Mouse (Mus musculus) CH12.LX (cell line): ENCODE data around the gene Trir. TPM values are rescaled to one million over a fixed set of nuclear protein-coding genes. Genes with fewer than 3 reads are reported as not detected.

Experiments
- DNase-seq: peaks from one replicate; pipeline ENCODE4 v3.0.0-alpha.2; 2013; ENCODE audit errors: extremely low read depth
- H3K27ac ChIP-seq: 2 replicates; pipeline ENCODE4 v1.5.1; 2012; ENCODE audit warnings: low read depth, mild to moderate bottlenecking, control low read depth, moderate library complexity; ENCODE audit not compliant: insufficient read depth
- H3K27me3 ChIP-seq: replicated peaks from 2 replicates; pipeline ENCODE3; 2012; ENCODE audit warnings: inconsistent platforms
- H3K36me3 ChIP-seq, 2 experiments: replicated peaks in 1 of 2; 2 replicates each; pipeline versions ENCODE3 to v1.6.1; 2012; ENCODE audit warnings: inconsistent platforms in 1 of 2, low read length in 1 of 2, mild to moderate bottlenecking in 1 of 2, mixed read lengths in 1 of 2, moderate library complexity in 1 of 2; ENCODE audit not compliant: control insufficient read depth in 1 of 2, insufficient read depth in 1 of 2
- H3K4me1 ChIP-seq, 2 experiments: 2 replicates each; pipeline ENCODE4 v1.6.1; 2012; ENCODE audit warnings: inconsistent platforms in 1 of 2, moderate library complexity in 1 of 2; ENCODE audit not compliant: insufficient read depth in 2 of 2, control insufficient read depth in 1 of 2
- H3K4me2 ChIP-seq: 2 replicates; pipeline ENCODE4 v1.6.1; 2012; ENCODE audit warnings: low read depth, mild to moderate bottlenecking, control low read depth; ENCODE audit not compliant: poor library complexity, insufficient read depth, severe bottlenecking
- H3K4me3 ChIP-seq, 3 experiments: fragments of 150-350 bp in 1 of 3; sonication (generic) in 1 of 3; replicated peaks in 1 of 3; 2 replicates each; pipeline versions ENCODE3 to v1.5.1; 2011 to 2012; ENCODE audit warnings: low read depth in 2 of 3, low read length in 2 of 3, mild to moderate bottlenecking in 2 of 3, moderate library complexity in 2 of 3, control low read depth in 1 of 3, improper control_type of control experiment in 1 of 3, inconsistent platforms in 1 of 3, mixed read lengths in 1 of 3; ENCODE audit not compliant: poor library complexity in 1 of 3
- H3K79me2 ChIP-seq: replicated peaks from 2 replicates; pipeline ENCODE4 v1.6.1; 2012; ENCODE audit warnings: mild to moderate bottlenecking, moderate library complexity; ENCODE audit not compliant: control insufficient read depth, poor library complexity, insufficient read depth, severe bottlenecking; ENCODE audit errors: extremely low read depth
- H3K9ac ChIP-seq: 2 replicates; pipeline ENCODE4 v1.6.1; 2012; ENCODE audit warnings: low read depth, mild to moderate bottlenecking, control low read depth, moderate library complexity; ENCODE audit not compliant: insufficient read depth
- H3K9me3 ChIP-seq: replicated peaks from 2 replicates; pipeline ENCODE3; 2012; ENCODE audit warnings: low read length, inconsistent platforms, mixed read lengths
- BHLHE40 ChIP-seq: IDR thresholded peaks from 2 replicates; pipeline ENCODE4 v1.6.1; 2011; ENCODE audit warnings: mild to moderate bottlenecking, low read depth, low read length, improper control_type of control experiment
- CHD1 ChIP-seq: IDR thresholded peaks from 2 replicates; pipeline ENCODE4 v1.6.1; 2012; ENCODE audit warnings: low read depth, low read length, improper control_type of control experiment, inconsistent platforms
- CHD2 ChIP-seq: IDR thresholded peaks from 2 replicates; pipeline ENCODE4 v1.6.1; 2011; ENCODE audit warnings: low read length, improper control_type of control experiment
- CTCF ChIP-seq, 2 experiments: IDR thresholded peaks in 1 of 2; conservative IDR thresholded peaks in 1 of 2; 2 replicates each; pipeline ENCODE4 v1.5.1; 2011 to 2012; ENCODE audit warnings: low read depth in 2 of 2, low read length in 2 of 2, improper control_type of control experiment in 1 of 2, inconsistent platforms in 1 of 2, mild to moderate bottlenecking in 1 of 2, moderate library complexity in 1 of 2
- E2F4 ChIP-seq: IDR thresholded peaks from 2 replicates; pipeline ENCODE4 v1.6.1; 2011; ENCODE audit warnings: low read depth, low read length, improper control_type of control experiment; ENCODE audit not compliant: insufficient replicate concordance
- ELF1 ChIP-seq: IDR thresholded peaks from 2 replicates; pipeline ENCODE4 v1.6.1; 2014; ENCODE audit warnings: low read depth, mild to moderate bottlenecking, inconsistent platforms, low read length, improper control_type of control experiment
- EP300 ChIP-seq: IDR thresholded peaks from 2 replicates; pipeline ENCODE4 v1.6.1; 2011; ENCODE audit warnings: low read length, improper control_type of control experiment
- ETS1 ChIP-seq: conservative IDR thresholded peaks from 2 replicates; pipeline ENCODE4 v1.6.1; 2012; ENCODE audit warnings: low read depth, mild to moderate bottlenecking, inconsistent platforms, low read length, improper control_type of control experiment, moderate library complexity
- GABPA ChIP-seq: IDR thresholded peaks from 2 replicates; pipeline ENCODE4 v1.6.1; 2012; ENCODE audit warnings: low read depth, low read length, improper control_type of control experiment, inconsistent platforms; ENCODE audit not compliant: insufficient replicate concordance
- HCFC1 ChIP-seq: IDR thresholded peaks from 2 replicates; pipeline ENCODE4 v1.6.1; 2012; ENCODE audit warnings: low read depth, mild to moderate bottlenecking, inconsistent platforms, low read length, improper control_type of control experiment
- IRF4 ChIP-seq: IDR thresholded peaks from 2 replicates; pipeline ENCODE4 v1.6.1; 2014; ENCODE audit warnings: low read depth, mild to moderate bottlenecking, inconsistent platforms, low read length, improper control_type of control experiment
- JUN ChIP-seq: IDR thresholded peaks from 2 replicates; pipeline ENCODE4 v1.6.1; 2011; ENCODE audit warnings: low read depth, mild to moderate bottlenecking, low read length, improper control_type of control experiment, moderate library complexity; ENCODE audit not compliant: insufficient read depth
- JUND ChIP-seq: conservative IDR thresholded peaks from 2 replicates; pipeline ENCODE4 v1.6.1; 2011; ENCODE audit warnings: low read depth, low read length, improper control_type of control experiment
- KAT2A ChIP-seq: IDR thresholded peaks from 2 replicates; pipeline ENCODE4 v1.6.1; 2012; ENCODE audit warnings: low read length, improper control_type of control experiment, inconsistent platforms; ENCODE audit not compliant: insufficient replicate concordance
- MAFK ChIP-seq: IDR thresholded peaks from 2 replicates; pipeline ENCODE4 v1.6.1; 2011; ENCODE audit warnings: low read length, improper control_type of control experiment; ENCODE audit not compliant: insufficient replicate concordance
- MAX ChIP-seq: IDR thresholded peaks from 2 replicates; pipeline ENCODE4 v1.6.1; 2011; ENCODE audit warnings: low read length, improper control_type of control experiment
- MAZ ChIP-seq: IDR thresholded peaks from 2 replicates; pipeline ENCODE4 v1.6.1; 2012; ENCODE audit warnings: low read depth, mild to moderate bottlenecking, inconsistent platforms, low read length, improper control_type of control experiment, moderate library complexity
- MEF2A ChIP-seq: IDR thresholded peaks from 2 replicates; pipeline ENCODE4 v1.6.1; 2014; ENCODE audit warnings: low read depth, mild to moderate bottlenecking, inconsistent platforms, low read length, improper control_type of control experiment, borderline replicate concordance
- MXI1 ChIP-seq: IDR thresholded peaks from 2 replicates; pipeline ENCODE4 v1.6.1; 2011; ENCODE audit warnings: mild to moderate bottlenecking, low read depth, low read length, improper control_type of control experiment
- MYC ChIP-seq: IDR thresholded peaks from 2 replicates; pipeline ENCODE4 v1.6.1; 2011; ENCODE audit warnings: low read depth, mild to moderate bottlenecking, improper control_type of control experiment, low read length
- NELFE ChIP-seq: IDR thresholded peaks from 2 replicates; pipeline ENCODE4 v1.6.1; 2011; ENCODE audit warnings: low read depth, low read length, improper control_type of control experiment
- NRF1 ChIP-seq: IDR thresholded peaks from 2 replicates; pipeline ENCODE4 v1.6.1; 2014; ENCODE audit warnings: low read depth, mild to moderate bottlenecking, inconsistent platforms, low read length, improper control_type of control experiment, moderate library complexity
- PAX5 ChIP-seq: IDR thresholded peaks from 2 replicates; pipeline ENCODE4 v1.6.1; 2012; ENCODE audit warnings: low read length, inconsistent platforms, mixed read lengths
- POLR2A ChIP-seq: IDR thresholded peaks from 2 replicates; pipeline ENCODE4 v1.6.1; 2011; ENCODE audit warnings: low read depth, mild to moderate bottlenecking, improper control_type of control experiment, low read length
- POLR2AphosphoS2 ChIP-seq: IDR thresholded peaks from 2 replicates; pipeline ENCODE4 v1.6.1; 2011; ENCODE audit warnings: low read depth, low read length, improper control_type of control experiment
- RAD21 ChIP-seq: IDR thresholded peaks from 2 replicates; pipeline ENCODE4 v1.6.1; 2011; ENCODE audit warnings: low read depth, mild to moderate bottlenecking, low read length, improper control_type of control experiment, moderate library complexity
- RCOR1 ChIP-seq: conservative IDR thresholded peaks from 2 replicates; pipeline ENCODE4 v1.6.1; 2012; ENCODE audit warnings: low read depth, mild to moderate bottlenecking, inconsistent platforms, low read length, improper control_type of control experiment
- SIN3A ChIP-seq: IDR thresholded peaks from 2 replicates; pipeline ENCODE4 v1.6.1; 2012; ENCODE audit warnings: low read length, improper control_type of control experiment, inconsistent platforms
- SMC3 ChIP-seq: IDR thresholded peaks from 2 replicates; pipeline ENCODE4 v1.6.1; 2011; ENCODE audit warnings: low read depth, low read length, improper control_type of control experiment
- TBP ChIP-seq: conservative IDR thresholded peaks from 2 replicates; pipeline ENCODE4 v1.6.1; 2011; ENCODE audit warnings: low read depth, low read length, improper control_type of control experiment
- TCF12 ChIP-seq: IDR thresholded peaks from 2 replicates; pipeline ENCODE4 v1.6.1; 2014; ENCODE audit warnings: low read depth, mild to moderate bottlenecking, inconsistent platforms, low read length, improper control_type of control experiment
- UBTF ChIP-seq: IDR thresholded peaks from 2 replicates; pipeline ENCODE4 v1.6.1; 2012; ENCODE audit warnings: low read depth, mild to moderate bottlenecking, inconsistent platforms, low read length, improper control_type of control experiment, moderate library complexity
- USF1 ChIP-seq: IDR thresholded peaks from 2 replicates; pipeline ENCODE4 v1.6.1; 2014; ENCODE audit warnings: low read depth, mild to moderate bottlenecking, inconsistent platforms, low read length, improper control_type of control experiment
- USF2 ChIP-seq: conservative IDR thresholded peaks from 2 replicates; pipeline ENCODE4 v1.6.1; 2011; ENCODE audit warnings: low read depth, low read length, improper control_type of control experiment
- ZC3H11A ChIP-seq: IDR thresholded peaks from 2 replicates; pipeline ENCODE4 v1.6.1; 2012; ENCODE audit warnings: low read depth, mild to moderate bottlenecking, inconsistent platforms, low read length, improper control_type of control experiment
- ZKSCAN1 ChIP-seq: IDR thresholded peaks from 2 replicates; pipeline ENCODE4 v1.6.1; 2012; ENCODE audit warnings: low read depth, inconsistent platforms, low read length, improper control_type of control experiment, borderline replicate concordance
- ZMIZ1 ChIP-seq: IDR thresholded peaks from 2 replicates; pipeline ENCODE4 v1.6.1; 2012; ENCODE audit warnings: low read depth, mild to moderate bottlenecking, inconsistent platforms, low read length, improper control_type of control experiment
- ZNF384 ChIP-seq: IDR thresholded peaks from 2 replicates; pipeline ENCODE4 v1.6.1; 2012; ENCODE audit warnings: low read depth, low read length, improper control_type of control experiment, inconsistent platforms
- dilution Hi-C: fragments of 300-500 bp; cut with MboI; formaldehyde crosslinking; loops from 2 replicates; pipeline ENCODE4 v1.14.3; 2020; ENCODE audit warnings: low sequenced_read_pairs; ENCODE audit not compliant: extremely low pct_unique_long_range_greater_than_20kb, extremely low pct_ligation_motif_present
- in situ Hi-C: fragments of 300-500 bp; cut with MboI; formaldehyde crosslinking; loops from 3 replicates; pipeline ENCODE4 v1.14.3; 2019; ENCODE audit warnings: low sequenced_read_pairs, low pct_ligation_motif_present, low pct_unique_long_range_greater_than_20kb, mixed read lengths
- polyA plus RNA-seq: library from polyadenylated mRNA; unstranded; fragments of >175 nt; gene quantifications from 2 replicates; pipeline ENCODE4 v1.2.1, GENCODE M21; 2012; ENCODE audit warnings: low read depth; ENCODE audit not compliant: insufficient read length
- total RNA-seq, 2 experiments: library from RNA; depleted of rRNA; stranded (reverse); fragments of 300-350 nt in 1 of 2; fragments of >200 nt in 1 of 2; gene quantifications; 2 replicates each; pipeline ENCODE4 v1.2.3; 2012 to 2014

Trir gene
- total and polyA plus RNA-seq, 3 experiments: 151 to 209 (median 185) TPM

- Histone ChIP-seq H3K27me3 (no peaks in the 10 kb centered on the region), H3K36me3 (peaks cover 10 to 12% of the 10 kb centered on the region in 2 experiments), H3K27ac (peak within 1 kb of the TSS; percentile 94), H3K4me3 (peak within 1 kb of the TSS; percentile 82 to 94 (median 92)), H3K9ac (peak within 1 kb of the TSS; percentile 81), H3K4me2 (peak within 1 kb of the TSS; percentile 96), H3K9me3 (no peaks in the 10 kb centered on the region), H3K79me2 (peaks cover 20% of the 10 kb centered on the region), H3K4me1 (peaks cover 17 to 39% of the 10 kb centered on the region in 2 experiments)
- peak; percentile 92 for DNase-seq
- in situ Hi-C loops (no loop called here), dilution Hi-C loops (no loop called here)
- peak; percentile 11; the same call in 1 of the 2 replicates for TF ChIP-seq SMC3
- TF ChIP-seq RCOR1: 0 out of 2 replicates have a peak, but pooled peaks have one; percentile 44
- no peak for TF ChIP-seq USF2
- peak; percentile 98 for TF ChIP-seq MAX
- TF ChIP-seq MAFK: no peak
- peak; percentile 31 for TF ChIP-seq NRF1
- peak; percentile 77 for TF ChIP-seq MEF2A
- TF ChIP-seq HCFC1: peak; percentile 68
- TF ChIP-seq IRF4: peak; percentile 70
- peak; percentile 23; the same call in 1 of the 2 replicates for TF ChIP-seq MYC
- no peak for TF ChIP-seq CTCF (conservative IDR thresholded peaks at IDR 0.05 in 1 of 2, IDR thresholded peaks at IDR 0.05 in 1 of 2; ENCODE audit: low read depth in 2 of 2, low read length in 2 of 2)
- no peak; the same call in 1 of the 2 replicates for TF ChIP-seq RAD21
- TF ChIP-seq ZKSCAN1: no peak
- no peak for TF ChIP-seq ZC3H11A
- TF ChIP-seq JUN: no peak
- peak; percentile 98 for TF ChIP-seq MXI1
- TF ChIP-seq KAT2A: 0 out of 2 replicates have a peak, but pooled peaks have one; percentile 48
- peak; percentile 100 for TF ChIP-seq NELFE
- TF ChIP-seq CHD1: no peak; the same call in 1 of the 2 replicates
- peak; percentile 99 for TF ChIP-seq SIN3A
- no peak for TF ChIP-seq GABPA
- TF ChIP-seq MAZ: peak; percentile 100
- TF ChIP-seq BHLHE40: peak; percentile 85
- peak; percentile 83 for TF ChIP-seq CHD2
- no peak for TF ChIP-seq EP300
- peak; percentile 100 for TF ChIP-seq POLR2AphosphoS2
- TF ChIP-seq UBTF: peak; percentile 81; the same call in 1 of the 2 replicates
- TF ChIP-seq TCF12: peak; percentile 97
- peak; percentile 96 for TF ChIP-seq TBP
- TF ChIP-seq JUND: no peak
- TF ChIP-seq E2F4: no peak
- TF ChIP-seq POLR2A: peak; percentile 100
- TF ChIP-seq ELF1: peak; percentile 99
- TF ChIP-seq USF1: no peak
- TF ChIP-seq PAX5: no peak
- TF ChIP-seq ETS1: peak; percentile 92
- no peak for TF ChIP-seq ZNF384
- TF ChIP-seq ZMIZ1: peak; percentile 100
Measured at GRCm38 (mm10) chr8:84978248-84978940, 48.2 kb upstream of the Trir start, which contains the start of gene Junb. Gene Junb (minus strand): TSS chr8:84978718.
